Mouse (Mus musculus): ENCODE data around the gene Atl1. TPM values are rescaled to one million over a fixed set of nuclear protein-coding genes. Genes with fewer than 3 reads are reported as not detected.

Gene Atl1
- total RNA-seq, 2 experiments from 2014 or later = 2.6 to 4.0 TPM

DNA sequence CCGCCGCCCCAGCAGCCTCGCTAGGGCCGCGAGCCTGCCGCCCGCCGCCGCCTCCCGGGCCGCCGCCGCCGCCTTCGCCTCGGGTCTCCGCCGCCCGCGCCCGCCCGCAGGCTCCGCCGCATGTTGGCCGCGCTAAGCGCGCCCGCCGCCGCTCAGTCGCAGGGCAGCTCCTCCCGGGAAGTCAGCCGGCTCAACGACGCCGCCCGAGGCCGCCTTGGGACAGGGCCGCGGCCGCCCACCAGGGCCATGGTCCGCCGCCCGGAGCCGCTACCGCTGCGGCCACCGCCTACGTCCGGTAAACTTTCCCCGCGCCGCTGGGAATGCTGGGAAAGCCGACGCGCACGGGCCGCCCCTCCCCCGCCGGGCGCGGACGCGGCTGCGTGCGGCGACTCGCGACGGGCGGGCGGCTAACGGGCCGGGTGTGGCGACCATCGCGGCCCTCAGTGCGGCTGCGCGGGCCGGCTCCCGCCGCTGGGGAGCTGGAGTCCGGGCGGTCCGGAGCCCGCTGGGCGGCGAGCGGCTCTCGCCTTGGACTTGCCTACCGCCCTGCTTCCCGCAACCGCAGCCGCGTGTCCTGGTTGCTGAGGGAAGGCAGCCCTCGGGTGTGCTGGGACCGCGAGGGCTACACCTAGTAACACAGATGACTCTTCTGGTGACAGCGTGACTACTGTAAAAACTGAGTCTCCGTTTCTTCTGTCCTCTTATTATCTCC is 94.5 kb downstream of the Atl1 start, which contains the start of gene Sav1:
Sav1 (minus strand) TSS at position 217 of the 712 bp plus-strand sequence.
- peak; percentile 88 for DNase-seq (ENCODE audit: low spot score)
- intact Hi-C loops (cut with DNase I) = loop anchor here (5.0 kb wide), 1 partner anchor 75 kb away; no protein-coding TSS in a partner anchor

DNA sequence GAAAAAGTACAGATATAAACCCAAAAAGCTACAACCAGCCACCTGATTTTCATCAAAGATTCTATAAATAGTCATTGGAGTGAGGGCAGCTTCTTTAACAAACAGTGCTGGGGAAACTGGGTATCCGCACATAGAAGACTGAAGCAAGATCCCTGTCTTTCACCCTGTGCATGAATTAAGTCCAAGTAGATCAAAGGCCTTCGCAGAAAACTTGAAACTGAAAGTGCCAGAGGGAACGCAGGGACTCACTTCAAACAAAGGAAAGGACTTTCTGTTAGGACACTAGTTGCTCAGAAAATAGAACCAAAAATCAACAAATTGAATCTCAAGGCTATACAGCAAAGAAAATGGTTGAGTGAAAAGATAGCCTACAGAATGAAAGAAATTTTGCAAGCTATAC is 103.0 kb downstream of the Atl1 start:
- intact Hi-C loops (cut with DNase I) = no loop called here
- no peak for DNase-seq (ENCODE audit: low spot score)

DNA sequence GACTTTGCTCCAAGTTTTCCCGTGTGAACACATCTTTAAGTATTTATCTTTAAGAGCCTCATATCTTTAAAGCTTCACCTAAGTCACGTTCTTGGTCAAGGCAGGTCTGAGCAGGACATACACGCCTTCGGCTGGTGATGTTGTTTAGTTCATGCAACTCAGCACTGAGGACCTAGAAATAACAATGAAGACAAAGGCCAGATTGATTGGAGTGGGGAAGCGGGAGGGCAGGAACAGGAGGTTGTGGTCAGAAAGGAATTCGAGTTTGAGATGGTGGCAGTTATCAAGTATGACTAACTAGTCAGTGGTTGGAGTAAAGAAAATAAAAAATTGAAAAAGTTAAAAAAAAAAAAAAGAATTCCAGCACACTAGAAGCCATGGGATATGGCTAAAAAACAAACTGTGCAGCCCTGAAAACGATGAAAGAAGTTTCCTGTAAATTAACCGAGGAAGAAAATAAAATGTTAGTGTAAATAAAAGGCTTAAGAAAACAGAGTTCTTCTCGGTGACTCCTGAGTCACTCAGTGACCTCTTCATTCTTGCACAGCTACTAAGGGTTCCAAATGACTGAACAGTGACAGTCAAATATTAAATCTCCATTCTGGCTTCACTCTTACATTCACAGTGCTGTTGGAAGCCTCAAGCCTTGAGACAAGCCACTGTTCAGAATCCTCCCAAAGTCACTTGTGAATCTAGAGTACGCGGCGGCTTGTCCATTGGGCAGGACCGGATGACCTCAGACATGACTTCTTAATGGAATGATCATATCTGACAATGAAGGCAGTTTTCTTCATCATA is 106.0 kb downstream of the Atl1 start:
- no peak for DNase-seq (ENCODE audit: low spot score)
- intact Hi-C loops (cut with DNase I) = no loop called here

DNA sequence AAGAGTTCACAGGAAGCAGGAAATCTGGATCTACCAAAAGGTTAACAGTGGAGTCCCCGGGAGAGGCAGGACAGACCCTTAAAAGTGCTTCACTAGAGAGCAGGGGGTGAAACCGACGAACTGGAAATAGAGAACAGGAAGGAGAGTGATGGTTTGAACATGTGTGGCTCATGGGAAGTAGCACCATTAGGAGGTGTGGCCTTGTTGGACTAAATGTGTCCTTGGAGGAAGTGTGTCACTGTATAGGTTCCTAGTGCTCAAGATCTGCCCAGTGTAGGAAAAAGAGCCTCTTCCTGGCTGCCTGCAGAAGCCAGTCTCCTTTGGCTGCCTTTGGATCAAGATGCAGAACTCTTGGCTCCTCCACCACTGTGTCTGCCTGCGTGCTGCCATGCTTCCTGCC is 112.7 kb downstream of the Atl1 start:
- intact Hi-C loops (cut with DNase I) = no loop called here

DNA sequence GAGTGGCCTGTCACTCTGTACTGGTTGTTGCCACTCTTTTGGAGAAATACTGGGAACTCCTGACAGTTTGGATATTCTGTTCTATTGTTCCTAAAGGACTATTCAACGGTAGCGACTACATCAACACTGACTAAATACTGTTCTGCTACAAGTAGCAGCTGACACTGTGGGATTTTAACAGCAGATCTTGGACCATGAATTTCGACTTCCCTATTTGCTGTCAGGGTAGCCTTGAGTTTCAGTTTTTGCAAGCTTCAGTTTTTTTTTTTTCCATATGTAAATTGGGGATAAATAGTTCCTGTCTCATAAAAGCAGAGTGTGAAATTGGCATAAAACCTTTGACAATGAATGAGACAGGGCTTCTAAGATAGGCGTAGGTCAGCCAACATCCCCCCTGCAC is 117.9 kb downstream of the Atl1 start:
- intact Hi-C loops (cut with DNase I) = no loop called here

More for the DNA sequence above, 112.7 kb downstream of the Atl1 start:
- no peak for DNase-seq (ENCODE audit: low spot score)

DNA sequence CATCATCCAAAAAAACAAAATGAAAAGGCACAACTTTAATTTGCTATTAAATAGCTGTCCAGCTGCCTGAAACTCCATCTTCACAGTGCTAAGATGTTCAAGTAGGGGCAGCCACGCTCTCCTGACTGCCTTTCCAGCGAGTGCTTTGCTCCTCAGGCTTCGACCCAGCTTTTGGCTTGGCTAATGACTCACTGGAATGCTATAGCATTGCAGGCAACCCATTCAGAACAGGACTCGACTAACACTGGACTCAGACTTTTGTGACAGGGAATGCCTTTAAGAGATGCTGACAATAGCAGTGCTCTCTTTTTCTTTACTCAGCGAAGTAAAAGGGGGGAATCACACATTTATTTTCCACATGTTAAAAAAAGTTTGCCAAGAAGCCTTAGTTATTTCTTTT is 119.3 kb downstream of the Atl1 start:
- DNase-seq (ENCODE audit: low spot score) = no peak
- intact Hi-C loops (cut with DNase I) = no loop called here

More for the DNA sequence above, 117.9 kb downstream of the Atl1 start:
- no peak for DNase-seq (ENCODE audit: low spot score)

DNA sequence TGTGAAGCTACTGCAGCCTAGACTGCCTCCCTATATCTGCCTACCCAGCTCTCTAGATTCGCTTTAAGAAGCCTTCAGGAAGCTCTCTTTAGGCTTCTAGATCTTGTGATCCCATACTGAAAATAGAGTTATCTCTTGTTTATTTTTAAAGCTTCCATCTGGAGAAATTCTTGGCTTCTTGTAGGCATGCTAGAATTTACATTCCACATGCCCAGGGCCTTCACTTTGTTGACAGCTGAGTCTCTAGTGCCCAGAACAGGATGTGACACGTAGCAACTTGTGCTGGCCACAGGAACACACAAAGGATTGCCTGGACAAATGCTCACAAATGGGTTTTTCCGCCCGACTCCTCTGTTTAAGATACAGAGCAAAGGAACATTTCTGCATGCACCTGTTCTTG is 123.5 kb downstream of the Atl1 start:
- no peak for DNase-seq (ENCODE audit: low spot score)

More for the DNA sequence above, 123.5 kb downstream of the Atl1 start:
- intact Hi-C loops (cut with DNase I) = no loop called here

Other genes with a start within 250 kb of the Atl1 start
- 10 to 100 TPM; 34.9 to 40.3 TPM for gene Sos2, start 210.8 kb upstream of the Atl1 start, total RNA-seq (2021)
- gene L2hgdh, start 167.7 kb upstream of the Atl1 start, total RNA-seq (2021) = 10 to 100 TPM; 41.7 to 47.7 TPM
- gene Atp5s, start 167.7 kb upstream of the Atl1 start, total RNA-seq (2021) = 10 to 100 TPM; 27.6 to 28.3 TPM
- gene Cdkl1, start 101.3 kb upstream of the Atl1 start, total RNA-seq (2021) = 1 to 10 TPM; 4.9 to 5.9 TPM
- gene Map4k5, start 586 bp downstream of the Atl1 start, total RNA-seq (2021) = 10 to 100 TPM; 22.2 to 24.5 TPM
- gene Sav1, start 94.4 kb downstream of the Atl1 start, total RNA-seq (2021) = 10 to 100 TPM; 24.0 to 25.0 TPM
- 10 to 100 TPM; 17.2 to 18.2 TPM for gene Nin, start 221.1 kb downstream of the Atl1 start, total RNA-seq (2021)

All from heart, postnatal 25 days (tissue).